Mouse (Mus musculus) kidney, embryonic 16.5 days (tissue): ENCODE results near the gene Smpd2. TPM values are rescaled to one million over a fixed set of nuclear protein-coding genes. Genes with fewer than 3 reads are reported as not detected.
"Not testable (repeated sequence)": the region's sequence is repeated elsewhere in the genome, so short reads cannot be mapped to it uniquely, and the experiment has no call there.

ENCODE experiments used
- ATAC-seq: fragments of 200-750 bp; cut with Nextera tagmentation; 2 replicates; pipeline ENCODE4 v1.8.0; 2017; ENCODE audit warnings: moderate TSS enrichment; ENCODE audit not compliant: low FRiP score, low TSS enrichment
- H3K27ac ChIP-seq: fragments of 300-500 bp; sonication (generic); 2 replicates; pipeline ENCODE4 v1.5.1; 2014; ENCODE audit warnings: low read length
- H3K27me3 ChIP-seq: fragments of 300-500 bp; sonication (generic); 2 replicates; pipeline ENCODE4 v1.6.1; 2014; ENCODE audit warnings: low read length, control low read depth, mixed read lengths; ENCODE audit not compliant: insufficient read depth
- H3K36me3 ChIP-seq: fragments of 300-500 bp; sonication (generic); 2 replicates; pipeline ENCODE4 v1.6.1; 2014; ENCODE audit warnings: low read length, control low read depth, mixed read lengths; ENCODE audit not compliant: insufficient read depth
- H3K4me1 ChIP-seq: fragments of 300-500 bp; sonication (generic); 2 replicates; pipeline ENCODE4 v1.6.1; 2014; ENCODE audit warnings: low read length, control low read depth, mixed read lengths; ENCODE audit not compliant: insufficient read depth
- H3K4me2 ChIP-seq: fragments of 300-500 bp; sonication (generic); replicated peaks from 2 replicates; pipeline ENCODE4 v1.6.1; 2014; ENCODE audit warnings: low read depth, low read length
- H3K4me3 ChIP-seq: fragments of 300-500 bp; sonication (generic); 2 replicates; pipeline ENCODE4 v1.5.1; 2014; ENCODE audit warnings: mild to moderate bottlenecking, low read length
- H3K9ac ChIP-seq: fragments of 300-500 bp; sonication (generic); replicated peaks from 2 replicates; pipeline ENCODE4 v1.6.1; 2014; ENCODE audit warnings: low read length
- H3K9me3 ChIP-seq: fragments of 300-500 bp; sonication (generic); 2 replicates; pipeline ENCODE4 v1.6.1; 2016; ENCODE audit warnings: low read length, control low read depth
- WGBS: fragments of 180-500 bp; shearing (Covaris S2); extraction: QIAGEN DNeasy Blood & Tissue Kit; methylation state at CpG from one replicate; pipeline ENCODE4 v1.1.7; 2014; 5-methylcytosine and 5-hydroxymethylcytosine counted together
- polyA plus RNA-seq: library from polyadenylated mRNA; unstranded; fragments of >200 nt; fragmentation: Nextera tagmentation; extraction: Ambion mirVana; gene quantifications from 2 replicates; pipeline ENCODE4 v1.2.1, GENCODE M21; 2015

Smpd2 gene
- polyA plus RNA-seq, 1 experiment from 2014 or later = 91.2 TPM

GRCm38 (mm10) chr10:41519640-41520409 is 29.7 kb upstream of the Smpd2 start:
- no peaks in the 10 kb centered on the region for H3K27me3 ChIP-seq
- peak overlapping the region; percentile 70 for H3K4me2 ChIP-seq
- no peaks in the 10 kb centered on the region for H3K9me3 ChIP-seq
- H3K36me3 ChIP-seq = peaks cover 5% of the 10 kb centered on the region; the same call in 1 of the 2 replicates
- H3K4me3 ChIP-seq = peak overlapping the region; percentile 88
- H3K4me1 ChIP-seq = peaks cover 25% of the 10 kb centered on the region
- ATAC-seq = peak; percentile 0; the same call in 1 of the 2 replicates
- H3K27ac ChIP-seq = peak overlapping the region; percentile 98
- WGBS = under 1% methylated on average over 65 of the region's 65 CpGs
- peak overlapping the region; percentile 98 for H3K9ac ChIP-seq

DNA sequence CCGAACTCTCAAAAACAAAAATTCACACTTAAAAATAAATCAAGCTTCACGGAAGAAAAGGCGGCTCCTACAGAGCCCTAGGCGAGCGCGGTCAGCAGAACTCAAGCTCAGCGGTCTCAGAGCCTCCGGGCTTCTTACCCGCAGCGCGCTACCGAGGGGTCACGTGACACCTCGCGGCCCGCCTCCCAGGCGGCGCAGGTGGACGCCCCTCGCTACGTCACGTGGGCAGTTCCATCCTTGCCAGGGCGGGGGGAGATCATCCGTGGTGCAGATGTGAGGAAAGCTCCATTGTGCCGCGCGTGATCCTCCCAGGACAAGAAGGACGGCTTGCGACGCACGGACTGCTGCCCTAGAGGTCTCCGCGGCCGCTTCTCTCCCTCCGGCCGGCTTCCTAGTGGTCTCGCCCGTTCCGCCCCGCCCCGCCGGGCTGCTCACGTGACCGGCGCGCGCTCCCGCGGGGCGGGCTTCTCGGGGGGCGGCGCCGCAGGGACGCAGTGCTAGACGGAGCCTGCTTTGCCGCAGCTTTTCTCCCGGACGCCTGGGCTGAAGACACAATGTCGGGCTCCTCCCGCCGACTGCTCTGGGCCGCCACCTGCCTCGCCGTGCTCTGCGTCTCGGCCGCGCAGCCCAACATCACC is 28.9 kb upstream of the Smpd2 start, which contains the start of gene Cd164:
Gene Cd164 (plus strand): TSS at position 434 of the 638 bp plus-strand sequence.
- ATAC-seq = peak; percentile 95
- peak within 1 kb of the TSS; percentile 88 for H3K4me3 ChIP-seq
- H3K9ac ChIP-seq = peak within 1 kb of the TSS; percentile 98
- H3K27ac ChIP-seq = peak within 1 kb of the TSS; percentile 98
- H3K4me2 ChIP-seq = peak within 1 kb of the TSS; percentile 70
- H3K9me3 ChIP-seq = no peaks in the 10 kb centered on the region
- H3K27me3 ChIP-seq = no peaks in the 10 kb centered on the region
- peaks cover 25% of the 10 kb centered on the region for H3K4me1 ChIP-seq
- WGBS = under 1% methylated on average over 60 of the region's 69 CpGs
- H3K36me3 ChIP-seq = no peaks in the 10 kb centered on the region

DNA sequence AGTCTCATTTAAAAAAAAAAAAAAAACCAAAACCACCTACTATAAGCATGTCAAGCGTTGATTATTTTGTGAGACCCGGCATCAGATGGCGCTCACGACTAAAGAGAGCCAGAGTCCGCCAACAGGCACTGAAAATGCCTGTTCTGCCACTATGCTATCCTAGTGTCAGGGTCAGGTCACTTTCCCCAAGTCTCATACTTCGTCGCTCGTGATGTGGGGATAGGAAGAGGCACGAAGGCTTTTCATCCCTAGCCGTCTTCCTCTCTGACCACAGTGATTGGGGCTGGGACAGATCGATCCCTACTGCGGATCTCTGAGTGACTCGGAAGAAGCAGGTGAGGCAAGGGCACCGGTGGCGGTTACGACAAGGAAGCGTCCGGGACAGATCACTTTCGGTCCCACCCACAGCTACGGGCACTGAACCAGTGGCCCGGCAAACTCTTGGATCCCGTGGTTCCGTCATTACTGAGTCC is 28.4 kb upstream of the Smpd2 start:
- Histone ChIP-seq H3K36me3 (no peaks in the 10 kb centered on the region), H3K4me3 (peak overlapping the region; percentile 88), H3K9me3 (no peaks in the 10 kb centered on the region), H3K9ac (peak overlapping the region; percentile 98), H3K4me2 (peak overlapping the region; percentile 70), H3K27me3 (no peaks in the 10 kb centered on the region), H3K27ac (peak overlapping the region; percentile 98), H3K4me1 (peaks cover 24% of the 10 kb centered on the region)
- peak; percentile 69 for ATAC-seq
- 0% methylated on average over 23 of the region's 23 CpGs for WGBS

- Histone ChIP-seq H3K36me3 (no peaks in the 10 kb centered on the region), H3K4me3 (no peak overlapping the region), H3K27ac (no peak overlapping the region), H3K4me2 (no peak overlapping the region), H3K9me3 (no peaks in the 10 kb centered on the region), H3K27me3 (no peaks in the 10 kb centered on the region), H3K9ac (no peak overlapping the region), H3K4me1 (no peaks in the 10 kb centered on the region)
- ATAC-seq = no peak
Measured at GRCm38 (mm10) chr10:41514921-41515320, 24.8 kb upstream of the Smpd2 start.

GRCm38 (mm10) chr10:41514301-41514700 is 24.1 kb upstream of the Smpd2 start:
- Histone ChIP-seq H3K27me3 (no peaks in the 10 kb centered on the region), H3K9ac (no peak overlapping the region), H3K9me3 (no peaks in the 10 kb centered on the region), H3K4me1 (no peaks in the 10 kb centered on the region), H3K4me3 (no peak overlapping the region), H3K27ac (no peak overlapping the region), H3K36me3 (no peaks in the 10 kb centered on the region), H3K4me2 (no peak overlapping the region)
- 72% methylated on average over 4 of the region's 4 CpGs for WGBS
- no peak for ATAC-seq

- Histone ChIP-seq H3K9me3 (no peaks in the 10 kb centered on the region), H3K4me3 (no peak overlapping the region), H3K4me2 (no peak overlapping the region), H3K4me1 (no peaks in the 10 kb centered on the region), H3K36me3 (no peaks in the 10 kb centered on the region), H3K27ac (no peak overlapping the region), H3K9ac (no peak overlapping the region), H3K27me3 (no peaks in the 10 kb centered on the region)
- no peak for ATAC-seq
- 52% methylated on average over 2 of the region's 2 CpGs for WGBS
Measured at GRCm38 (mm10) chr10:41509160-41509559, 19.0 kb upstream of the Smpd2 start.

- H3K9ac ChIP-seq, H3K4me3 ChIP-seq, H3K9me3 ChIP-seq, H3K4me2 ChIP-seq, H3K36me3 ChIP-seq, H3K27me3 ChIP-seq, H3K27ac ChIP-seq, H3K4me1 ChIP-seq: not testable (repeated sequence)
- 1% methylated on average over 3 of the region's 3 CpGs for WGBS
- peak; percentile 65; the same call in 1 of the 2 replicates for ATAC-seq
Measured at GRCm38 (mm10) chr10:41505446-41505845, 15.3 kb upstream of the Smpd2 start.

DNA sequence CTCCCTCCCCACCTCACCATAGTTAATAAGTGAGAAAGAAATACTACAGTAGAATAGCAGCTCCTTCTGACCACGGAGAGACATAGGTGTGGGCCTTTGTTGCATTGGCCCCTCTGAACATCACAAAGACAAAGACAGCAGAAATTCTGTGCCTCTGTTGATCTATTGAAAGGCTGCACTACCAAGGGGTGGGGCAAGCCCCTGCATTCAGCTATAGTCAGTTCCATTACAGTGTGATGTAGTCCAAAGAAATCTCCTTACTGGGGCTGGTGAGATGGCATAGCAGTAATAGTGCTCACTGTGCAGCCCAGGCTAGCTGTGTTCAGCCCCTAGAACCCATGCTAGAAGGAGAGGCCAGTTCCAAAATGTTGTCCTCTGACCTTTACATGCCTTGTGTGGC is 14.8 kb upstream of the Smpd2 start:
- Histone ChIP-seq H3K4me1 (no peaks in the 10 kb centered on the region), H3K36me3 (no peaks in the 10 kb centered on the region), H3K27ac (no peak overlapping the region), H3K4me2 (no peak overlapping the region), H3K27me3 (no peaks in the 10 kb centered on the region), H3K9ac (no peak overlapping the region), H3K4me3 (no peak overlapping the region), H3K9me3 (no peaks in the 10 kb centered on the region)
- WGBS = 100% methylated on average over 1 of the region's 1 CpGs
- no peak; the same call in 1 of the 2 replicates for ATAC-seq

GRCm38 (mm10) chr10:41500941-41501340 is 10.8 kb upstream of the Smpd2 start:
- no peak overlapping the region; the same call in 1 of the 2 replicates for H3K27ac ChIP-seq
- no peaks in the 10 kb centered on the region for H3K36me3 ChIP-seq
- no peaks in the 10 kb centered on the region for H3K27me3 ChIP-seq
- H3K4me3 ChIP-seq = no peak overlapping the region
- no peaks in the 10 kb centered on the region for H3K9me3 ChIP-seq
- H3K4me2 ChIP-seq = no peak overlapping the region
- no peak for ATAC-seq
- WGBS = 50% methylated on average over 4 of the region's 4 CpGs
- no peak overlapping the region for H3K9ac ChIP-seq
- no peaks in the 10 kb centered on the region for H3K4me1 ChIP-seq

GRCm38 (mm10) chr10:41491111-41491510 is 942 bp upstream of the Smpd2 start:
- Histone ChIP-seq H3K27ac (no peak overlapping the region), H3K4me3 (no peak overlapping the region), H3K4me1 (peaks cover 15% of the 10 kb centered on the region), H3K27me3 (no peaks in the 10 kb centered on the region), H3K4me2 (0 out of 2 replicates have a peak overlapping the region, but pooled peaks have one; percentile 97), H3K9ac (no peak overlapping the region), H3K9me3 (no peaks in the 10 kb centered on the region), H3K36me3 (peaks cover 15% of the 10 kb centered on the region)
- ATAC-seq = no peak
- 39% methylated on average over 4 of the region's 4 CpGs for WGBS
